Mouse (Mus musculus) ovary, postnatal 14 days (tissue): ENCODE data around the gene Foxp1.

ENCODE experiments used
- DNase-seq: peaks from one replicate; pipeline ENCODE4 v3.0.0; 2022; ENCODE audit warnings: low spot score

The Foxp1 gene

GRCm38 (mm10) chr6:99282866-99283657, 239.5 kb downstream of the Foxp1 start:
- no peak for DNase-seq

DNA sequence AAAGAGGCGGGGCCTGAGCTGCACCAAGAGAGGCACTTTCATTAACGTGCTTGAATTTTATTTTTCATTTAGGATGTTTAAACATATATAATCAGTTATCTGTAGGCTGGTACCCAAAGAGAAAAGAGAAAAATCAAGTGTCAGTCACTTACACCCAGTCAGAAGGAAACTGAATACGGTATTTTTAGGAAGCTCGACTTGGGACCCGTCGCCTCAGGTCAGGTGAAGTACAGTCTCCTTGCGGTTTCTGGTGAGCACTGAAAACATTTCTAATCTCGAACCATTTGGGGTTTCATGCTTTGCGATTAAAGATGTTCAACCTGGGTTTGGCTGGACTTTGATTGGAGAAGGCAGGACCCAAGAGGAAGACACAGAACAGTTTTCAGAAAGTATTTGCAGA, 241.1 kb downstream of the Foxp1 start:
- DNase-seq = no peak

- no peak for DNase-seq
Observed at GRCm38 (mm10) chr6:99280619-99281018, 241.9 kb downstream of the Foxp1 start.

DNA sequence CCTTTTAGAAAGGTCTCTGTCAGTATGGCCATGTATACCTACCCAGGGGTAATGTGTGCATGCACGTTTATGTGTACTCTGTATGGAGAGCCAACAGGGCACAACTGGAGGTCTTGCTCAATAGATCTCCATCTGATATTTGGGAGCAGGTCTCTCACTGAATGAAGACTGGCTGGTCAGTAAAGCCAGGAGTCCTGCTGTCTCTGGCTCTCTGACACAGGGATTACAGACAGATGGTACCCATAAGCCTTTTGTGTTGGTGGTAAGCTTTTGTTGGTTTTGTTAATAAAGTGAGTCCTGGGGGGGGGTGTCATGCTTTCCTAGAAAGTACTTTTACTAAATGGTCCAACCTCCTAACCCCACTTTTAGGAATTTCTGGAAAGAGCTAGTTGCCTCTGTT, 245.3 kb downstream of the Foxp1 start:
- no peak for DNase-seq

- no peak for DNase-seq
Observed at GRCm38 (mm10) chr6:99276297-99276653, 246.2 kb downstream of the Foxp1 start.

DNA sequence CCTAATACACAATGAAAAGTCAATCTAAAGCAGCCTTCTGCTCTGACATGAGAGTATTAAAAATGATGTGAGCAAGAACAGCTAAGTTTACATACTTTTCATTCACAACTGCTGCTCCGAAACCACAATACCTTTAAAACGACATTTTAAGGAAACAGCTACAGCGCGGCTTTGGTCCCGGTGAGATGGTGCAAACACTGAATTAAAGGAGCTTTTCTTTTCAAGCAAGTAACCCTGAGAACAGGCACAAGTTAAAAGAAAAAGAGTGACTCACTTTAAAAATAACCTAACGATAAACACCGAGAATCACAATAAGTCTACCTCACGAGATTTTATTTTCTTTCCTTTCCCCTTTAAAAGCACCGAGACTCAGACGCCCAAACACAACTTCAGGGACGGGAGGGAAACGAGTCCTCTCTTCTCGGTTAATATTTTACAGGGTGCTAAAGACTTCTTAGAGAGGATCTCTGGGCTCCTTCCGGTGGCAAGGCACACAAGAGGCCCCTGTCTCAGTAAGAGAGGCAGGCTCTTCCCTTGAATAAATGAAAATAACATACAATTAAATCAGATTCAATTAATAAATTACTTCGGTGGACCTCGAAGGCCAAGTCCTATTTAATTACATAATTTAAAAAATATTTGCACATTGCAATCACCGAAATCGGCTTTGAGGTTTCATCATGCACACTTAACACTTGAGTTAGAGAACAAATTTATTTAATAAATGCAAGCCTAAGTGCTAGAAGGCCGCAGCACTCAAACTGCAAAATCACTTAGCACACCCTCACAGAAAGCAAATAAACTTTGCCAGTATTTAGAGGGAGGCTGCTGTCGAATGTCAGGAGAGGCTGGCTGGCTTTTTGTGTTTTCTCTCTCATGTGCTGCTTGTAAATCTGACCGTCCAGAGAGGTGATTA, 246.9 kb downstream of the Foxp1 start:
- DNase-seq = no peak

GRCm38 (mm10) chr6:99274667-99275066, 247.9 kb downstream of the Foxp1 start:
- no peak for DNase-seq

GRCm38 (mm10) chr6:99274222-99274621, 248.3 kb downstream of the Foxp1 start:
- no peak for DNase-seq

DNA sequence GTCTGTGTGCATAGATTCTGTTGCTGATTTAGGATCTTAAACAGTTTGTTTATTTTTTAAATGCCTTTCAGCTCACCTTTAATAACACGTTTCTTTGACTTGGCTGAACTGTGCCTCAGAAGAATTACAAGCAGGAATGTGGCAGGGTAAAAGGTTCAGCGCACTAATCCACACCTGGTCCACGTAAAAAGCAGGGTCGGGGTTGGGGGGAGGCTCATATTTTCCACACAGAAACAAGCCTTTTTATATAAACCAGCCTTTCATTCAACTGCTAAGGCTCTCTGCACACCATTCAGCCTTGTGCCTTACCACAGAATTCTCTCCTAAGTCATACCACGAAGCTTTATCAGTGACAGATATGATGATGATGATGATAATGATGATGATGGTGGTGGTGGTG, 249.3 kb downstream of the Foxp1 start:
- no peak for DNase-seq

DNA sequence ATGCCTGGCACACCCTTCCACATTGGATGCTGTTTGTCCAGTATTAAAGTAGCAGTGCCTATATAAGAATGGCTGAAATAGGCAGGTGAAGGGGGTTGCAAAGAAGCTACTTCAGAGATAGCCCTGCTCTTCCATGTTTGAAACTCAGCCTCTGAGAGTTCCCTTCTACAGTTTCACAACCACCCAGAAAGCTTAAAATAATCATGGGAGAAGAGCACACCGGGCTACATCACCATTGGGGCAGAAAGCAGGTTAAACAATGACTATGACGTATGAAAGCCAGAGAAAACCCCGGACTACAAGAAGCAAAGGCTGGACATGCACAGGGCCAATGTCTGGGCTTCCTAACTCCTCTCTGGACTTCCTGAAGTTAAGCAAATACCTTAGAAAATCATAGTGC, 250.3 kb downstream of the Foxp1 start:
- DNase-seq = no peak

GRCm38 (mm10) chr6:99271741-99272140, 250.8 kb downstream of the Foxp1 start:
- DNase-seq = no peak

DNA sequence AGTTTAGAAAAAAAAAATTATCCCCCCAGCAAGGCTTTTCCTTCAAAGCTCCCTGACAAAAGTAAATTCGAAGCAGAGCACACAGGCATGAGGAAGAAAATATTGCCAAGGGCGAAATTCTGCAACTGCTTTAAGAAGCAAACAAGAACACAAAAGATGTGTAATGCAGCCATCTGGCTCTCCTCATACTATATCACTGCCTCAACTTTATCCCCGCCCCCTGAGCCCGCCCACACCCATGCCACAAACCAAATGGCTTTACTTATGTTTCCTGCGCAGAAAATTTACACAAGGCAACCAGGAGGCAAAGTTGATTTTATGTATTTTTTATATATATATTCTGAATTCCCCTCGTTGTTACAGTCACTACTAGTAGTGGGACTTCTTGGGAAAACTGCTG, 252.6 kb downstream of the Foxp1 start:
- DNase-seq = no peak

DNA sequence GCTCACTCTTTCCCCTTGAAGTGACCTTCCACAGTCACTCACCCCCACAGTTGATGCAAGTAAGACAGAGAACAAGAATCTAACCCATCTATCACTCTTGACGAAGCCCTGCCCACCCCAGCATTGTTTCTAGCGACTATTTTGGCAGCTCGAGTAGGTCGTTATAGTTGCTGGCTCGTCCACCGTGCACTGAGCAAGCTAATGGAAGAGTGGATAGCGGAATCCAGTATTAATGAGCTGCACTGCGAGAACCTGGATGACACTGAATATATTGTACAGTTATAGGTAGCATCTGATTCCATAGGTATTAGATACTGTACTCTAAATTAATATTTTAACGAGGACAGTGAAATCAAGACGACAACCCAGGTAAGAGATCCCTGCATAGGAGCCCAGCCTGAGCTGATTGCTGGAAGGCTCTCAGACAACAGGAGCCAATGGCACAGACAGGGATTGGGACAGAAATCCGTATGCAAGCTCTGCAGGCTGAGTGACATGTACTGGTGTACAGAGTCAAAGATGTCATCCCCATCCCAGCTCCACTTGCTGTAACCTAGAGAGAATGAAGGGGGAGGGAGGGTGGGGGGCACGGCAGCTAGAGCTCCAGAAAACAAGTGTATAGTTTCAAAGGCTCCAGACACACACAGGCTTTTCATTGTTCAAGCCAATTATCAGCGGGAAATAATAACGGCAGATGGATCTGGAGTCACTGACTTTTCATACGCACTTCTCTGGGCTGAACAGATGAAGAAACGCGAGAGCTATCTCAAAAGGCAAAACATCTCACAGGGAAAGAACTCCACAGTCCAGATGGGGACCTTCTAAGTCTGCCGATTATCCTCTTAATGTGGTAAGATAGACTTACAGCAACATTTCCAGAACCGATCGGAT, 254.1 kb downstream of the Foxp1 start:
- DNase-seq = no peak

DNA sequence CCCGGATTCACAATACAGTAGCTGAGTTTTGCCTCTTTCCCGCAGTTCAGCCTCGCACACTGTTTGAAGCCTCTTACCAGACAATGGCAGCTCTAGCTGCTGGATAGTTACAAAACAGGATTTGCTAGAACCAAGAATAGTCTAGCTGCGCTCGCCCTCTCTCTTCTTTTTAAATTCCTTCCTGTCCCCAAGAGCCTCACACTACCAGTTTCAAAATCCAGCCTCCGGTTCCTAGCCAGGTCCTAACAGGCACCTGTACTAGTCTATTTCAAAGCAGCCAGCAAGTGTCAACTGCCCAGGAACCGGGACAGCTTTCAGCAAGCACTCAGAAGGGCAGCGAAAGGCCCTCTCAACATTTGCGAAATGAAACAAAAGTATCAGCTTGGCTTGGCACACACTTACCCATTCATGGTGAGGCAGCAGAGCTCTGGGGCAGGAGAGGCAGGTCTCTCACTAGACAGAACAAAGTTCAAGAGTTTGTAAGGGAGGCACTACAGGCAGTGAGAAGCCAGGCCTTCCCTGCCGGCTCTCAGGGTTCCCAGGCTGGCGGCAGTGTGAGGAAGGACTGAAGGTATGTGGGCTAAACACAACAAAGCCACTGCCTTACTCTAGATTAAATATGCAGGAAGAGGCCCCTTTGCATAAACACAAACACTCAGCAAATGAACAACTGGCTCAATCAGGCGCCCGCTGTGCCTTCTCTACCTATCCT, 256.4 kb downstream of the Foxp1 start:
- DNase-seq = no peak

- no peak for DNase-seq
Observed at GRCm38 (mm10) chr6:99265173-99265572, 257.3 kb downstream of the Foxp1 start.

GRCm38 (mm10) chr6:99264192-99265093, 258.1 kb downstream of the Foxp1 start:
- DNase-seq = no peak

DNA sequence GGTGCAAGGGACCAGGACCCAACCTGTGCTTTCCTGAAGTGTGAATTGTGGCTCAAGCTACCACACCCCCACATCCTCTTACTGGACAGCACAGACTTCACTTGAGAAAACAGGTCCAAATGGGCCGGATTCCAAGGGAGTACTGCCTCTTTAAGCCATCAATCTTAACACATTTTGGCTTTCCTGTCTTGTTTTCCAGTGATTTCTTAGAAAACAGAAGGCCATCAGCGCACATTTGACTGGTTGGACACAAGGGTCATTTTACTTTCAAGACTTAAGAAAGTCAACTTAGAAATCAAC, 258.7 kb downstream of the Foxp1 start:
- DNase-seq = no peak

DNA sequence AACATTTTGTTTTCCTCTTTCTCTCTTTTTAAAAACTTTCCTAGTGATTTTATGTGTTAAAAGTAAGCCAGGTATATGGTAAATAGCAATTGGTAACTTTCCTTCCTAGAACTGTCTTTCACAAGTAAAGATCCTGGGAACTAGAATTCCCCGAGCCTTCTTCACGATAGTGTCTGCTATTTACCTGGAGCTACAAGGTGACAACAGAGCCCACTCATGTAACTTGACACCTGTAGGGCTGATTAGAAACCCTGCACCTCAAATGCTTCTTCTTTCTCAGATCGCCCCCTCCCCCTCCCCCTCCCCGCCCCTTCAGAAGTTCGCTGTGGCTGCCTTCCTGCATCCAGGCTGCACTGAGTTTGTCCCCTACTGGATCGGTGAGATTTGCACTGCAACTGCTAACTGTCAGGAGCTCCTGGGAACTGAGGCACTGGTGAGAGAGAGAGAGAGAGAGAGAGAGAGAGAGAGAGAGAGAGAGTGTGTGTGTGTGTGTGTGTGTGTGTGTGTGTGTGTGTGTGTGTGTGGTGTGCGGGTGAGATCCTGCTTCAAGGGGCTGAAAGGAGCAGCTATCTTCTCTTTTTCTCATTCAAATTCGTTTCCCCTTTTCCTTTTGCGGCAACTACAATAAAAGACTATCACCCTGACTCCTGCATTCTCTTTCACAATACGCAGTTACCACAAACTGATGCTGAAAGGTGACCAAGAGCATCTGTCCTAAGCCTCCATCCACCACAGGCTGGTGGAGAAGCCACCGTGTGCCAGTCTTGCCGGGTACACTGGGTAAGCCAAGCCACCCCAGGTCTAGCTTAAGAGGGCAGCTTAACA, 259.2 kb downstream of the Foxp1 start:
- no peak for DNase-seq

DNA sequence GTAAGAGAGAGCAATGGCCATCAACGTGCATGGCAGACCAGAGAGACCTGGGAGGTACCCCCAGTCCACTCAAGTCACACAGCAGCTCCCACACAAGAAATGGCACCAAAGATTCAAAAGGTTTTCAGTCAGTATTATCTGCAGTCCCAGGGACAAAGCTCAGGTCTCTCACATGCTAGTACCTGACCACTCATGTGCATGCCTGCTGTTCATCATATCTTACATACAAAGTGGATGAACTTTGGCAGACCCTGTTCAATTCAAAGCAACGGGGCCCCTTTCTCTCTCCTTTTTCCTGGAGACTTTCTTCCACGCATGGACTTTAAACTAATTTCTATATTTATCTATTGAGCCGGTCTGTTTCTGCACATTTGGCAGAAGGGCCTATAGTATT, 260.8 kb downstream of the Foxp1 start:
- DNase-seq = no peak
